Mouse (Mus musculus): ENCODE results near the gene Grap2. TPM values are rescaled to one million over a fixed set of nuclear protein-coding genes. Genes with fewer than 3 reads are reported as not detected.

The Grap2 gene
- total and polyA plus RNA-seq, 2 experiments: 0.46 to 0.66 TPM

GRCm38 (mm10) chr15:80671295-80672252 is 99.2 kb downstream of the Grap2 start, which contains the start of gene Fam83f:
Gene Fam83f (plus strand): TSS chr15:80671847.
- WGBS: 7% methylated on average over 85 of the region's 85 CpGs
- Histone ChIP-seq H3K9ac (ENCODE audit: low read depth, low read length) (peak within 1 kb of the TSS; percentile 44), H3K79me2 (ENCODE audit: control insufficient read depth, insufficient read depth, low read length) (no peaks in the 10 kb centered on the region), H3K4me1 (ENCODE audit: control insufficient read depth, insufficient read depth, low read length) (peaks cover 10% of the 10 kb centered on the region), H3K36me3 (ENCODE audit: control insufficient read depth, insufficient read depth, low read length) (no peaks in the 10 kb centered on the region), H3K4me3 (ENCODE audit: insufficient read depth, low read depth, low read length) (peak within 1 kb of the TSS; percentile 62; the same call in 1 of the 2 replicates), H3K27ac (replicated peaks; ENCODE audit: insufficient read depth, low read depth, low read length) (no peak within 1 kb of the TSS), H3K27me3 (ENCODE audit: control insufficient read depth, insufficient read depth, low read length) (no peaks in the 10 kb centered on the region; the same call in 1 of the 2 replicates)
- DNase-seq (ENCODE audit: extremely low read depth, low read depth, low spot score): peak; percentile 26
- TF ChIP-seq POLR2A (IDR thresholded peaks at IDR 0.05; ENCODE audit: extremely low read depth, insufficient read depth, low read length): no peak
- no peak for TF ChIP-seq CTCF (IDR thresholded peaks at IDR 0.05; ENCODE audit: low read depth, low read length)

GRCm38 (mm10) chr15:80672810-80673209 is 100.4 kb downstream of the Grap2 start:
- Histone ChIP-seq H3K9ac (ENCODE audit: low read depth, low read length) (no peak overlapping the region), H3K36me3 (ENCODE audit: control insufficient read depth, insufficient read depth, low read length) (no peaks in the 10 kb centered on the region), H3K79me2 (ENCODE audit: control insufficient read depth, insufficient read depth, low read length) (no peaks in the 10 kb centered on the region), H3K27ac (replicated peaks; ENCODE audit: insufficient read depth, low read depth, low read length) (no peak overlapping the region), H3K4me3 (ENCODE audit: insufficient read depth, low read depth, low read length) (no peak overlapping the region), H3K27me3 (ENCODE audit: control insufficient read depth, insufficient read depth, low read length) (no peaks in the 10 kb centered on the region; the same call in 1 of the 2 replicates), H3K4me1 (ENCODE audit: control insufficient read depth, insufficient read depth, low read length) (peaks cover 10% of the 10 kb centered on the region)
- no peak for DNase-seq (ENCODE audit: extremely low read depth, low read depth, low spot score)
- 68% methylated on average over 2 of the region's 2 CpGs for WGBS
- no peak for TF ChIP-seq CTCF (IDR thresholded peaks at IDR 0.05; ENCODE audit: low read depth, low read length)
- TF ChIP-seq POLR2A (IDR thresholded peaks at IDR 0.05; ENCODE audit: extremely low read depth, insufficient read depth, low read length): no peak

GRCm38 (mm10) chr15:80673337-80674095 is 101.1 kb downstream of the Grap2 start:
- H3K27me3 ChIP-seq (ENCODE audit: control insufficient read depth, insufficient read depth, low read length): no peaks in the 10 kb centered on the region; the same call in 1 of the 2 replicates
- H3K4me3 ChIP-seq (ENCODE audit: insufficient read depth, low read depth, low read length): no peak overlapping the region
- DNase-seq (ENCODE audit: extremely low read depth, low read depth, low spot score): peak; percentile 82
- no peak overlapping the region for H3K27ac ChIP-seq (replicated peaks; ENCODE audit: insufficient read depth, low read depth, low read length)
- H3K79me2 ChIP-seq (ENCODE audit: control insufficient read depth, insufficient read depth, low read length): no peaks in the 10 kb centered on the region
- 34% methylated on average over 4 of the region's 4 CpGs for WGBS
- no peak for TF ChIP-seq CTCF (IDR thresholded peaks at IDR 0.05; ENCODE audit: low read depth, low read length)
- no peaks in the 10 kb centered on the region for H3K36me3 ChIP-seq (ENCODE audit: control insufficient read depth, insufficient read depth, low read length)
- peaks cover 10% of the 10 kb centered on the region for H3K4me1 ChIP-seq (ENCODE audit: control insufficient read depth, insufficient read depth, low read length)
- H3K9ac ChIP-seq (ENCODE audit: low read depth, low read length): no peak overlapping the region

- Histone ChIP-seq H3K79me2 (ENCODE audit: control insufficient read depth, insufficient read depth, low read length) (no peaks in the 10 kb centered on the region), H3K4me1 (ENCODE audit: control insufficient read depth, insufficient read depth, low read length) (peaks cover 14% of the 10 kb centered on the region), H3K27ac (replicated peaks; ENCODE audit: insufficient read depth, low read depth, low read length) (no peak overlapping the region), H3K4me3 (ENCODE audit: insufficient read depth, low read depth, low read length) (no peak overlapping the region), H3K36me3 (ENCODE audit: control insufficient read depth, insufficient read depth, low read length) (no peaks in the 10 kb centered on the region), H3K9ac (ENCODE audit: low read depth, low read length) (no peak overlapping the region), H3K27me3 (ENCODE audit: control insufficient read depth, insufficient read depth, low read length) (no peaks in the 10 kb centered on the region; the same call in 1 of the 2 replicates)
- TF ChIP-seq POLR2A (IDR thresholded peaks at IDR 0.05; ENCODE audit: extremely low read depth, insufficient read depth, low read length) (no peak), CTCF (IDR thresholded peaks at IDR 0.05; ENCODE audit: low read depth, low read length) (no peak)
- peak; percentile 55 for DNase-seq (ENCODE audit: extremely low read depth, low read depth, low spot score)
- WGBS: 27% methylated on average over 6 of the region's 6 CpGs
These were observed 102.3 kb downstream of the Grap2 start for GRCm38 (mm10) chr15:80674700-80675099.

- WGBS: 10% methylated on average over 8 of the region's 8 CpGs
- H3K36me3 ChIP-seq (ENCODE audit: control insufficient read depth, insufficient read depth, low read length): no peaks in the 10 kb centered on the region
- no peaks in the 10 kb centered on the region for H3K79me2 ChIP-seq (ENCODE audit: control insufficient read depth, insufficient read depth, low read length)
- peaks cover 43% of the 10 kb centered on the region for H3K4me1 ChIP-seq (ENCODE audit: control insufficient read depth, insufficient read depth, low read length)
- no peak overlapping the region for H3K27ac ChIP-seq (replicated peaks; ENCODE audit: insufficient read depth, low read depth, low read length)
- TF ChIP-seq POLR2A (IDR thresholded peaks at IDR 0.05; ENCODE audit: extremely low read depth, insufficient read depth, low read length) (no peak), CTCF (IDR thresholded peaks at IDR 0.05; ENCODE audit: low read depth, low read length) (no peak)
- peak; percentile 71 for DNase-seq (ENCODE audit: extremely low read depth, low read depth, low spot score)
- no peaks in the 10 kb centered on the region for H3K27me3 ChIP-seq (ENCODE audit: control insufficient read depth, insufficient read depth, low read length)
- no peak overlapping the region for H3K9ac ChIP-seq (ENCODE audit: low read depth, low read length)
- H3K4me3 ChIP-seq (ENCODE audit: insufficient read depth, low read depth, low read length): no peak overlapping the region
These were observed 107.3 kb downstream of the Grap2 start for GRCm38 (mm10) chr15:80679515-80680215.

Measured in liver, adult 2 months (tissue).